Mouse (Mus musculus) heart, embryonic 14.5 days (tissue): ENCODE results near the gene Yrdc. TPM values are rescaled to one million over a fixed set of nuclear protein-coding genes. Genes with fewer than 3 reads are reported as not detected.

ENCODE experiments used
- ATAC-seq: fragments of 200-750 bp; cut with Nextera tagmentation; 2 replicates; pipeline ENCODE4 v1.8.0; 2017; ENCODE audit warnings: low read depth, moderate TSS enrichment; ENCODE audit not compliant: insufficient number of reproducible peaks, insufficient read depth, low FRiP score
- H3K27ac ChIP-seq, 2 experiments: fragments of 200-500 bp in 1 of 2; fragments of 300-500 bp in 1 of 2; sonication (generic) in 1 of 2; replicated peaks in 1 of 2; 2 replicates each; pipeline ENCODE4 v1.5.1; 2012 to 2014; ENCODE audit warnings: low read depth in 2 of 2, low read length in 2 of 2, control low read depth in 1 of 2, mild to moderate bottlenecking in 1 of 2, mixed read lengths in 1 of 2; ENCODE audit not compliant: control insufficient read depth in 1 of 2, insufficient read depth in 1 of 2
- H3K27me3 ChIP-seq: fragments of 300-500 bp; sonication (generic); 2 replicates; pipeline ENCODE4 v1.6.1; 2014; ENCODE audit warnings: mild to moderate bottlenecking, low read length, control low read depth; ENCODE audit not compliant: control insufficient read depth, insufficient read depth
- H3K36me3 ChIP-seq: fragments of 300-500 bp; sonication (generic); 2 replicates; pipeline ENCODE4 v1.6.1; 2014; ENCODE audit warnings: mild to moderate bottlenecking, control low read depth, low read length, mixed read lengths; ENCODE audit not compliant: control insufficient read depth, insufficient read depth
- H3K4me1 ChIP-seq, 2 experiments: fragments of 200-500 bp in 1 of 2; fragments of 300-500 bp in 1 of 2; sonication (generic) in 1 of 2; 2 replicates each; pipeline ENCODE4 v1.6.1; 2012 to 2014; ENCODE audit warnings: low read length in 2 of 2, control low read depth in 1 of 2, mixed read lengths in 1 of 2; ENCODE audit not compliant: control insufficient read depth in 2 of 2, insufficient read depth in 2 of 2
- H3K4me2 ChIP-seq: fragments of 300-500 bp; sonication (generic); 2 replicates; pipeline ENCODE4 v1.6.1; 2014; ENCODE audit warnings: mild to moderate bottlenecking, low read length
- H3K4me3 ChIP-seq, 2 experiments: fragments of 200-500 bp in 1 of 2; fragments of 300-500 bp in 1 of 2; sonication (generic) in 1 of 2; 2 replicates each; pipeline ENCODE4 v1.5.1; 2012 to 2014; ENCODE audit warnings: low read length in 2 of 2, mild to moderate bottlenecking in 2 of 2, control low read depth in 1 of 2, low read depth in 1 of 2, moderate library complexity in 1 of 2; ENCODE audit not compliant: control insufficient read depth in 1 of 2, insufficient read depth in 1 of 2
- H3K9ac ChIP-seq: fragments of 300-500 bp; sonication (generic); 2 replicates; pipeline ENCODE4 v1.6.1; 2014; ENCODE audit warnings: mild to moderate bottlenecking, low read length
- H3K9me3 ChIP-seq: fragments of 300-500 bp; sonication (generic); 2 replicates; pipeline ENCODE4 v1.6.1; 2016; ENCODE audit warnings: low read length, control low read depth; ENCODE audit not compliant: control insufficient read depth
- WGBS: fragments of 180-500 bp; shearing (Covaris S2); extraction: QIAGEN DNeasy Blood & Tissue Kit; methylation state at CpG from one replicate; pipeline ENCODE4 v1.1.7; 2014; 5-methylcytosine and 5-hydroxymethylcytosine counted together
- polyA plus RNA-seq: library from polyadenylated mRNA; unstranded; fragments of >200 nt; fragmentation: Nextera tagmentation; extraction: Ambion mirVana; gene quantifications from 2 replicates; pipeline ENCODE4 v1.2.1, GENCODE M21; 2014

Gene Yrdc
- polyA plus RNA-seq, 1 experiment from 2014 or later: 28.1 TPM

- H3K27ac ChIP-seq: peak within 1 kb of the TSS; percentile 73 to 90
- H3K4me3 ChIP-seq: peak within 1 kb of the TSS; percentile 88 to 92
- H3K27me3 ChIP-seq: no peaks in the 10 kb centered on the region
- no peaks in the 10 kb centered on the region for H3K9me3 ChIP-seq
- under 1% methylated on average over 75 of the region's 75 CpGs for WGBS
- H3K4me2 ChIP-seq: peak within 1 kb of the TSS; percentile 89
- H3K9ac ChIP-seq: peak within 1 kb of the TSS; percentile 86
- H3K36me3 ChIP-seq: peaks cover 35% of the 10 kb centered on the region
- peak; percentile 62 for ATAC-seq
- peaks cover 10 to 18% of the 10 kb centered on the region in 2 experiments for H3K4me1 ChIP-seq
These were observed 617 bp downstream of the Yrdc start, which contains the start of gene 1110065P20Rik for GRCm38 (mm10) chr4:124850933-124851658. TSS of gene 1110065P20Rik (minus strand) at chr4:124851196.

- 95% methylated on average over 8 of the region's 8 CpGs for WGBS
- H3K4me3 ChIP-seq: no peak overlapping the region
- no peak overlapping the region for H3K27ac ChIP-seq
- H3K4me2 ChIP-seq: no peak overlapping the region
- no peak for ATAC-seq
- H3K27me3 ChIP-seq: peaks cover 8% of the 10 kb centered on the region
- H3K9ac ChIP-seq: no peak overlapping the region
- H3K4me1 ChIP-seq: peaks cover 5 to 8% of the 10 kb centered on the region in 2 experiments
- H3K36me3 ChIP-seq: peaks cover 43% of the 10 kb centered on the region
- no peaks in the 10 kb centered on the region for H3K9me3 ChIP-seq
These were observed 5.8 kb downstream of the Yrdc start for GRCm38 (mm10) chr4:124856294-124856693.

GRCm38 (mm10) chr4:124858370-124858769, 7.9 kb downstream of the Yrdc start:
- peaks cover 29% of the 10 kb centered on the region for H3K27me3 ChIP-seq
- 41% methylated on average over 5 of the region's 5 CpGs for WGBS
- H3K4me2 ChIP-seq: no peak overlapping the region
- H3K27ac ChIP-seq: no peak overlapping the region
- H3K9ac ChIP-seq: no peak overlapping the region
- H3K4me3 ChIP-seq: no peak overlapping the region
- no peaks in the 10 kb centered on the region for H3K9me3 ChIP-seq
- peaks cover 0 to 2% of the 10 kb centered on the region in 2 experiments; a peak in 2 of 4 replicates for H3K4me1 ChIP-seq
- ATAC-seq: no peak
- H3K36me3 ChIP-seq: peaks cover 35% of the 10 kb centered on the region

- Histone ChIP-seq H3K27ac (no peak overlapping the region), H3K4me2 (no peak overlapping the region), H3K9ac (no peak overlapping the region), H3K4me3 (no peak overlapping the region), H3K4me1 (peaks cover 0 to 2% of the 10 kb centered on the region in 2 experiments; a peak in 2 of 4 replicates), H3K27me3 (peaks cover 29% of the 10 kb centered on the region), H3K36me3 (peaks cover 16% of the 10 kb centered on the region), H3K9me3 (no peaks in the 10 kb centered on the region)
- ATAC-seq: no peak
- 5% methylated on average over 7 of the region's 7 CpGs for WGBS
These were observed 10.0 kb downstream of the Yrdc start for GRCm38 (mm10) chr4:124860446-124860845.

GRCm38 (mm10) chr4:124861283-124862188, 11.1 kb downstream of the Yrdc start, which contains the start of gene Maneal:
TSS of gene Maneal (minus strand) at chr4:124862171.
- Histone ChIP-seq H3K9me3 (no peaks in the 10 kb centered on the region), H3K27me3 (peaks cover 29% of the 10 kb centered on the region), H3K4me1 (peaks cover 0 to 2% of the 10 kb centered on the region in 2 experiments; a peak in 2 of 4 replicates), H3K4me2 (peak within 1 kb of the TSS; percentile 75), H3K36me3 (peaks cover 5% of the 10 kb centered on the region; the same call in 1 of the 2 replicates), H3K27ac (no peak within 1 kb of the TSS), H3K4me3 (peak within 1 kb of the TSS; percentile 45 to 49), H3K9ac (peak within 1 kb of the TSS; percentile 25)
- ATAC-seq: no peak
- WGBS: 4% methylated on average over 57 of the region's 77 CpGs

GRCm38 (mm10) chr4:124872719-124873118, 22.2 kb downstream of the Yrdc start:
- no peak overlapping the region for H3K4me3 ChIP-seq
- H3K36me3 ChIP-seq: no peaks in the 10 kb centered on the region
- H3K27ac ChIP-seq: no peak overlapping the region
- H3K4me1 ChIP-seq: no peaks in the 10 kb centered on the region
- WGBS: 78% methylated on average over 1 of the region's 1 CpGs
- H3K9me3 ChIP-seq: 0 out of 2 replicates have a peak, but pooled peaks cover 4% of the 10 kb centered on the region
- no peak overlapping the region for H3K9ac ChIP-seq
- no peak overlapping the region for H3K4me2 ChIP-seq
- H3K27me3 ChIP-seq: no peaks in the 10 kb centered on the region
- ATAC-seq: no peak

- Histone ChIP-seq H3K27me3 (peaks cover 58% of the 10 kb centered on the region), H3K4me2 (peak within 1 kb of the TSS; percentile 50)
These were observed 30.1 kb downstream of the Yrdc start, which contains the start of gene Epha10 for GRCm38 (mm10) chr4:124880599-124880998. TSS of gene Epha10 (plus strand) at chr4:124880899.

More at GRCm38 (mm10) chr4:124880599-124880998, 30.1 kb downstream of the Yrdc start, which contains the start of gene Epha10:
- no peak within 1 kb of the TSS for H3K27ac ChIP-seq
- H3K36me3 ChIP-seq: no peaks in the 10 kb centered on the region
- no peak for ATAC-seq
- H3K4me3 ChIP-seq: peak within 1 kb of the TSS; percentile 8 to 16
- H3K4me1 ChIP-seq: peaks cover 7% of the 10 kb centered on the region in 2 experiments; a peak in 2 of 4 replicates
- 9% methylated on average over 11 of the region's 11 CpGs for WGBS
- no peaks in the 10 kb centered on the region for H3K9me3 ChIP-seq
- no peak within 1 kb of the TSS for H3K9ac ChIP-seq
